Mouse (Mus musculus) heart, embryonic 15.5 days (tissue): Measurements from ENCODE around the gene Ghrh. TPM values are rescaled to one million over a fixed set of nuclear protein-coding genes. Genes with fewer than 3 reads are reported as not detected.
A peak's percentile ranks its signal among the peaks of the same experiment; 100 is the strongest.

Source experiments
- ATAC-seq: fragments of 200-750 bp; cut with Nextera tagmentation; replicated peaks from 2 replicates; pipeline ENCODE4 v1.8.0; 2017; ENCODE audit warnings: low read depth, moderate TSS enrichment; ENCODE audit not compliant: insufficient number of reproducible peaks, insufficient read depth, low FRiP score
- H3K27ac ChIP-seq: fragments of 300-500 bp; sonication (generic); 2 replicates; pipeline ENCODE4 v1.5.1; 2015; ENCODE audit warnings: mild to moderate bottlenecking, inconsistent platforms
- H3K27me3 ChIP-seq: fragments of 300-500 bp; sonication (generic); 2 replicates; pipeline ENCODE4 v1.6.1; 2015; ENCODE audit warnings: inconsistent platforms
- H3K36me3 ChIP-seq: fragments of 300-500 bp; sonication (generic); 2 replicates; pipeline ENCODE4 v1.6.1; 2015; ENCODE audit warnings: mild to moderate bottlenecking, inconsistent platforms
- H3K4me1 ChIP-seq: fragments of 300-500 bp; sonication (generic); replicated peaks from 2 replicates; pipeline ENCODE4 v1.6.1; 2015; ENCODE audit warnings: inconsistent platforms
- H3K4me2 ChIP-seq: fragments of 300-500 bp; sonication (generic); 2 replicates; pipeline ENCODE4 v1.6.1; 2015; ENCODE audit warnings: inconsistent platforms, mild to moderate bottlenecking, moderate library complexity
- H3K4me3 ChIP-seq: fragments of 300-500 bp; sonication (generic); 2 replicates; pipeline ENCODE4 v1.5.1; 2015; ENCODE audit warnings: mild to moderate bottlenecking, inconsistent platforms
- H3K9ac ChIP-seq: fragments of 300-500 bp; sonication (generic); 2 replicates; pipeline ENCODE4 v1.6.1; 2015; ENCODE audit warnings: mild to moderate bottlenecking, inconsistent platforms
- H3K9me3 ChIP-seq: fragments of 300-500 bp; sonication (generic); replicated peaks from 2 replicates; pipeline ENCODE4 v1.6.1; 2016; ENCODE audit warnings: inconsistent platforms
- WGBS: fragments of 180-500 bp; shearing (Covaris S2); methylation state at CpG from one replicate; pipeline ENCODE4 v1.1.7; 2015; ENCODE audit warnings: mixed read lengths; 5-methylcytosine and 5-hydroxymethylcytosine counted together
- polyA plus RNA-seq: library from polyadenylated mRNA; unstranded; fragments of >200 nt; fragmentation: Nextera tagmentation; extraction: Ambion mirVana; gene quantifications from 2 replicates; pipeline ENCODE4 v1.2.1, GENCODE M21; 2015

The Ghrh gene
- polyA plus RNA-seq, 1 experiment from 2014 or later: not detected

DNA sequence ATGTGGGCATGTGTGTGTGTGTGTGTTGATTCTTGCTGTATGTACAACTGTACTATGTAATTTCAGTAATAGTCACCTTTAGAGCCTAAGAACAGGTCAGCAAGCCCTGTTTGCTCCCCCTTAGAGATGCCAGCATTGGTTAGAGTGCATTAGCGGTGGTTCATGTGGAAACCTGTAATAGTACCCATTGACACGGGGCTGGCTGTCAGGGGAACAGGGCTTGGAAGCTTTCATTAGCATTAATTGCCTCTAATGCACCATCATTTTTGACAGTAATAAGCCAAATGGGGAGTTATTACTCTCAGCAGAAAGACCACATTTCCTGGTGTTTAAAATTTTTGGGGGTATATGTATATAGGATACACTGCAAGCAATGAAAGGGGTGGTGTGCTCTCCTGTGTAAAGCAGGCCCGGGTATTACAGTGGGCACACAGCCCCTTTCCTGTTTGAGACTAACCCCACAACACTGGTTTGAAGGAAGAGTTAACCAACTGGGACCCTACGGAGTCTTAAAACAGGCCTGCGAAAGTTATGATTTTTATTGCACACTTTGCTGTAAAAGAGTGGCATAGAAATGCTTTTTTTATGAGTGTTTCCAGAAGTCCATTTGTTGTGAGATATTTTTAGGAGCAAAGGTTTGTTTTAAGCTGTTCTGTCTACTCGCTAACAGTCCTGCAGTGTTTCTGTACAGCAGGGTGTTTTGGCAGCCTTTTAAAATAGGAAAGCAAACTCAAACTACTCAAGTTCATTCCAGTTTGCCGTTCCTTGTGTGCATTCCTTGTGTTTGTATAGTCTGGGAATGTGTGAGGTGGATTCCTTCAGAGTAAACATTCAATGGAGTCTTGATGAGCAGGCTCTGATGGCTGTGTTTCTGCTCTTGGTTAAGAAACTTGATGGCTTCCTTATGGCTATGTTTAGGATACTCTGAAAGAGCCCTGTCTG lies 40.9 kb downstream of the Ghrh start:
- no peaks in the 10 kb centered on the region for H3K9me3 ChIP-seq
- no peak overlapping the region for H3K4me2 ChIP-seq
- no peaks in the 10 kb centered on the region for H3K27me3 ChIP-seq
- peaks cover 54% of the 10 kb centered on the region for H3K36me3 ChIP-seq
- H3K9ac ChIP-seq: no peak overlapping the region
- H3K4me3 ChIP-seq: no peak overlapping the region
- no peak for ATAC-seq
- H3K27ac ChIP-seq: peak overlapping the region; percentile 49; the same call in 1 of the 2 replicates
- WGBS: 77% methylated on average over 7 of the region's 7 CpGs
- no peaks in the 10 kb centered on the region for H3K4me1 ChIP-seq

- Histone ChIP-seq H3K4me3 (no peak overlapping the region), H3K4me2 (no peak overlapping the region), H3K27ac (no peak overlapping the region), H3K9me3 (no peaks in the 10 kb centered on the region), H3K4me1 (no peaks in the 10 kb centered on the region), H3K36me3 (peaks cover 67% of the 10 kb centered on the region), H3K9ac (no peak overlapping the region), H3K27me3 (no peaks in the 10 kb centered on the region)
- no peak for ATAC-seq
- WGBS: 83% methylated on average over 9 of the region's 9 CpGs
These were observed 44.2 kb downstream of the Ghrh start for GRCm38 (mm10) chr2:157303096-157303495.

- ATAC-seq: no peak
- H3K4me1 ChIP-seq: no peaks in the 10 kb centered on the region
- no peaks in the 10 kb centered on the region for H3K27me3 ChIP-seq
- no peaks in the 10 kb centered on the region for H3K9me3 ChIP-seq
- 87% methylated on average over 6 of the region's 6 CpGs for WGBS
- H3K9ac ChIP-seq: no peak overlapping the region
- no peak overlapping the region for H3K4me3 ChIP-seq
- no peak overlapping the region for H3K4me2 ChIP-seq
- peaks cover 85% of the 10 kb centered on the region for H3K36me3 ChIP-seq
- no peak overlapping the region for H3K27ac ChIP-seq
These were observed 47.3 kb downstream of the Ghrh start for GRCm38 (mm10) chr2:157300051-157300450.

- 82% methylated on average over 7 of the region's 7 CpGs for WGBS
- Histone ChIP-seq H3K36me3 (peaks cover 80% of the 10 kb centered on the region), H3K4me2 (no peak overlapping the region), H3K27ac (no peak overlapping the region), H3K4me3 (no peak overlapping the region), H3K9ac (no peak overlapping the region), H3K27me3 (no peaks in the 10 kb centered on the region), H3K4me1 (no peaks in the 10 kb centered on the region), H3K9me3 (no peaks in the 10 kb centered on the region)
- no peak for ATAC-seq
These were observed 51.1 kb downstream of the Ghrh start for GRCm38 (mm10) chr2:157296105-157296689.

GRCm38 (mm10) chr2:157292093-157292492 lies 55.2 kb downstream of the Ghrh start:
- Histone ChIP-seq H3K4me1 (no peaks in the 10 kb centered on the region), H3K4me3 (no peak overlapping the region), H3K36me3 (peaks cover 65% of the 10 kb centered on the region), H3K9me3 (no peaks in the 10 kb centered on the region), H3K9ac (no peak overlapping the region), H3K4me2 (no peak overlapping the region), H3K27ac (no peak overlapping the region), H3K27me3 (no peaks in the 10 kb centered on the region)
- no peak for ATAC-seq
- 22% methylated on average over 2 of the region's 2 CpGs for WGBS

- no peak for ATAC-seq
- H3K27ac ChIP-seq: no peak overlapping the region
- no peak overlapping the region for H3K4me3 ChIP-seq
- no peaks in the 10 kb centered on the region for H3K4me1 ChIP-seq
- peaks cover 48% of the 10 kb centered on the region for H3K36me3 ChIP-seq
- H3K9me3 ChIP-seq: no peaks in the 10 kb centered on the region
- no peaks in the 10 kb centered on the region for H3K27me3 ChIP-seq
- no peak overlapping the region for H3K4me2 ChIP-seq
- 78% methylated on average over 5 of the region's 5 CpGs for WGBS
- H3K9ac ChIP-seq: no peak overlapping the region
These were observed 58.3 kb downstream of the Ghrh start for GRCm38 (mm10) chr2:157288996-157289395.

DNA sequence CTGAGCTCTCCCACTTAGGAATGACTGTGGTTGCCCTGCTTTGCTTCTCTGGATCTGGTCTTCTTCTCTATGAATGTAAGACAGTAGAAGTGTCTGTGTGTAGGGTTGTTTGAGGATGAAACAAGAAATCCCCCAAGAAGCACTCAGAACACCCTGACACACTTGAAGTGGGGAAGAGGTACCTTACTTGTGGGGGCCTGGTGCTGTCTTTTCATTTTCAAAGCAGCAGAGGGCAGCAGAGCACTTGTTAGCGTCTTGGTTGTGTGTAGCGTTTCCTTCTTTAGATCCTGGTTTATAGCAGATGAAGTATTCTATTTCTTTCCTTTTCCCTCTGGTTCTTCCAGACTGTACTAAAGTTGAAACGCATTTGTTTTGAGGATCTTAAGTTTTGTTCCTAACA lies 59.8 kb downstream of the Ghrh start:
- Histone ChIP-seq H3K36me3 (peaks cover 43% of the 10 kb centered on the region), H3K27ac (no peak overlapping the region), H3K9ac (no peak overlapping the region), H3K4me2 (no peak overlapping the region), H3K4me3 (no peak overlapping the region), H3K9me3 (no peaks in the 10 kb centered on the region), H3K27me3 (no peaks in the 10 kb centered on the region), H3K4me1 (no peaks in the 10 kb centered on the region)
- no peak; the same call in 1 of the 2 replicates for ATAC-seq
- WGBS: 15% methylated on average over 3 of the region's 3 CpGs

- Histone ChIP-seq H3K27me3 (no peaks in the 10 kb centered on the region), H3K9ac (no peak overlapping the region), H3K4me1 (peaks cover 16% of the 10 kb centered on the region), H3K9me3 (no peaks in the 10 kb centered on the region), H3K27ac (no peak overlapping the region), H3K4me3 (no peak overlapping the region), H3K4me2 (no peak overlapping the region), H3K36me3 (peaks cover 17% of the 10 kb centered on the region)
- ATAC-seq: no peak
- WGBS: 81% methylated on average over 6 of the region's 6 CpGs
These were observed 64.0 kb downstream of the Ghrh start for GRCm38 (mm10) chr2:157283321-157283720.

Other genes with a start within 250 kb of the Ghrh start
- 14.2 and 16.2 TPM in 2 replicates for gene Samhd1, start 212.2 kb downstream of the Ghrh start, polyA plus RNA-seq
- 14.9 and 17.2 TPM in 2 replicates for gene Rbl1, start 143.0 kb downstream of the Ghrh start, polyA plus RNA-seq
- gene Rpn2, start 68.5 kb downstream of the Ghrh start, polyA plus RNA-seq: 152 and 188 TPM in 2 replicates
- 0.09 and 0.27 TPM in 2 replicates for gene Mroh8, start 68.0 kb downstream of the Ghrh start, polyA plus RNA-seq
- gene Manbal, start 20.1 kb upstream of the Ghrh start, polyA plus RNA-seq: 49.7 and 62.0 TPM in 2 replicates
- gene Src, start 70.9 kb upstream of the Ghrh start, polyA plus RNA-seq: 5.6 and 9.6 TPM in 2 replicates
- 54.1 and 117 TPM in 2 replicates for gene Nnat, start 212.6 kb upstream of the Ghrh start, polyA plus RNA-seq
- 32.5 and 35.7 TPM in 2 replicates for gene Blcap, start 223.8 kb upstream of the Ghrh start, polyA plus RNA-seq